Mouse (Mus musculus) adrenal gland, postnatal 14 days (tissue): ENCODE data around the gene Ntn1. TPM values are rescaled to one million over a fixed set of nuclear protein-coding genes. Genes with fewer than 3 reads are reported as not detected.
A peak's percentile ranks its signal among the peaks of the same experiment; 100 is the strongest.

Experiments
- DNase-seq: peaks from one replicate; pipeline ENCODE4 v3.0.0; 2021; ENCODE audit warnings: mixed read lengths
- long read RNA-seq, 2 experiments: library from polyadenylated mRNA; stranded (forward); transcript quantifications; one replicate each; pipeline ENCODE4 v2.0.0; 2021
- total RNA-seq: library from RNA; stranded (reverse); gene quantifications from 2 replicates; pipeline ENCODE4 v1.2.3, GENCODE M21; 2021

Gene Ntn1
- total RNA-seq, result 7.5 and 8.8 TPM in 2 replicates
- long read RNA-seq, experiment 1, result 0 reads
- long read RNA-seq, experiment 2, partial matches to known transcripts, result 2 of 2 reads
- long read RNA-seq, experiment 2, other reads (novel, unspliced or antisense), result 0 of 2 reads

GRCm38 (mm10) chr11:68400727-68401219 is at the start of gene Ntn1:
TSS of gene Ntn1 (minus strand) at chr11:68400823.
- no peak for DNase-seq

GRCm38 (mm10) chr11:68448356-68448755 is 47.7 kb upstream of the Ntn1 start:
- DNase-seq, result no peak

DNA sequence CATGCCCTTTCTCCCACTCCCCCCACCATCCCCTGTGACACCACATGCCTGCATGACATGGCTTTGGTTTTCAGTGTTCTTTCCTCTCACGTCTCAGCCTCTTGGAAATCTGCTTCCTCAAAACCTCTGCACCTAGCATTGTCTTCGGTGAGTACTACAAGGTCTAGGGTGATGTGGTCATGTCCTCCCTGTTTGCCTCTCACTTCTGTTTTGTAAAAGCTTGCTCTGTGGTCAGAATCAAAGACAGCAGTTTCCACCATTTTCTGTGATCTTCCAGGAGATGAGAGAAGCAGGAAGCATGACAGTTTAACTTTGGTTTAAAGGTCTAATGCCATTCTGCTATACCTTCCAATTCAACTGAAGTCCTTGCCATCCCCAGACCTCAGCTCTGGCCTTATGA is 46.6 kb upstream of the Ntn1 start:
- DNase-seq, result no peak

GRCm38 (mm10) chr11:68446547-68446946 is 45.9 kb upstream of the Ntn1 start:
- no peak for DNase-seq

DNA sequence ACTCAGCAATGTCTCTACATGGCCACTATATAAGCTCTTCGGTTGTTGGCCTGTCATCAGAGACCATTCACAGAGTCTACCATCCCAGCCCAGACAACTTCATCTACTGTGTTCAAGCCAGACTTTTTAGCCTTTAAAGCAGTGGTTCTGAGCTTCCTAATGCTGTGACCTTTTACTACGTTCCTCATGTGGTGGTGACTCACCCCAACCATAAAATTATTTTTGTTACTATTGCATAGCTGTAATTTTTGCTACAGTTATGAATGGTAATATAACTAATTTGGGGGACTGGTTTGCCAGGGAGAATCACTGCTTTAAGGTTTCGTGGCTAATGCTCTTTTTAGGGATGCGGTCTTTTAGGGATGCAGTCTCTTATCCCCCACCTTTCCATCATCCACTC is 45.3 kb upstream of the Ntn1 start:
- no peak for DNase-seq

GRCm38 (mm10) chr11:68442983-68443638 is 42.5 kb upstream of the Ntn1 start:
- peak; percentile 49 for DNase-seq

DNA sequence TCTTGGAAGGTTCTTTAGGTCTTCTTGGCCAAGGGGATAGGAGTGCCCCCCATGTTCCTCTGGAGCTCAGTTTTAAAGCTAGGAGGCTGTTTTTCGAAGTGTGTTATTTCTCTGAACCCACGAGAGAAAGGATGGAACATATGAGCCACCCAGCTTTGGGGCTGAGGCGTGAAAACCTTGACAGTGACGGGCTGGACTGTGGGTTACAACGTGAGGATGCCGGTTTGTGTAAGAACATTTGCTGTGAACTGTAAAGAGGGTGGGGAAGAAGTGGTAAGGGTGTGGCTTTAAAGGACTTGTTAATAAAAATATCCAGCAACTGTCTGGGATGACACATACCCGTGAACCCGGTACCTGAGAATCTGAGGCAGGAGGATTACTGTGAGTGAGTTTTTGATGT is 41.7 kb upstream of the Ntn1 start:
- no peak for DNase-seq

GRCm38 (mm10) chr11:68440965-68441364 is 40.3 kb upstream of the Ntn1 start:
- no peak for DNase-seq

GRCm38 (mm10) chr11:68440100-68440499 is 39.5 kb upstream of the Ntn1 start:
- DNase-seq, result no peak

- no peak for DNase-seq
These were observed 35.8 kb upstream of the Ntn1 start for GRCm38 (mm10) chr11:68436376-68436775.

DNA sequence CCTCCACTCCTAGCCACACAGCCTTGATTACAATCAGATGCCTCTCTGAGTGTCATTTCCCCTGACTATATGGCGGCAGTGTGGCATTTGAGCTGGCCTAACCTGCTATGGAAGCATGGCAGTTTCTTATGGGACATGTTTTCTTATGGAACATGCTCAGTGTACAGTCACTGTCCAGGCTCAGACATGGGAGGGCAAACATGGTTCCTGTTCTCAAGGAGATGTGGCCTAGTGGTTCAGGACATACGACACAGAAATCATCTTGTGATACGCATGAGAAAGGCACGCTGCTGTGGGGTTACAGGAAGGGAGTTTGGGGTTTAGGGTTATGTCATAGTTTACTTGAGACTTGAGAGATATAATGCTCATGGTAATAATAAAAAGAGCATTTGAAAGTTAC is 35.0 kb upstream of the Ntn1 start:
- no peak for DNase-seq

GRCm38 (mm10) chr11:68434697-68435096 is 34.1 kb upstream of the Ntn1 start:
- no peak for DNase-seq

DNA sequence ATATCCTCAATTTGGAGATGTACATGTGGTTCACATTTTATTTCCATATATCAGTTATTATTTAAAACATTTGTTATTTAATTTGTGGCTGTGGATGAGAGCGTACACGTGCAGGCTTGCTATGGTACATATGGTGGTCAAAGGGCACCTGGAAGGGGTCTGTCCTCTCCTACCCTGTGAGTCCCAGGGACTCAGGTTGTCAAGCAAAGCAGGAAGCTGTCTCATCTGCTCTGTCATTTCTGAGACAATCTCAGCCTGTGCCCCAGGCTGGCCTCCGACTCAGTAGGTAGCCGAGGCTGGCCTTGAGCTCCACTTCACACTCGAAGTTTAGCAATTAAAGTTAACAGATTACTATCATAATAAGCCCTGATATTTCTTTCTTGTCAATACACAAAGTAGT is 32.9 kb upstream of the Ntn1 start:
- DNase-seq, result no peak

- no peak for DNase-seq
These were observed 31.9 kb upstream of the Ntn1 start for GRCm38 (mm10) chr11:68432361-68433021.

DNA sequence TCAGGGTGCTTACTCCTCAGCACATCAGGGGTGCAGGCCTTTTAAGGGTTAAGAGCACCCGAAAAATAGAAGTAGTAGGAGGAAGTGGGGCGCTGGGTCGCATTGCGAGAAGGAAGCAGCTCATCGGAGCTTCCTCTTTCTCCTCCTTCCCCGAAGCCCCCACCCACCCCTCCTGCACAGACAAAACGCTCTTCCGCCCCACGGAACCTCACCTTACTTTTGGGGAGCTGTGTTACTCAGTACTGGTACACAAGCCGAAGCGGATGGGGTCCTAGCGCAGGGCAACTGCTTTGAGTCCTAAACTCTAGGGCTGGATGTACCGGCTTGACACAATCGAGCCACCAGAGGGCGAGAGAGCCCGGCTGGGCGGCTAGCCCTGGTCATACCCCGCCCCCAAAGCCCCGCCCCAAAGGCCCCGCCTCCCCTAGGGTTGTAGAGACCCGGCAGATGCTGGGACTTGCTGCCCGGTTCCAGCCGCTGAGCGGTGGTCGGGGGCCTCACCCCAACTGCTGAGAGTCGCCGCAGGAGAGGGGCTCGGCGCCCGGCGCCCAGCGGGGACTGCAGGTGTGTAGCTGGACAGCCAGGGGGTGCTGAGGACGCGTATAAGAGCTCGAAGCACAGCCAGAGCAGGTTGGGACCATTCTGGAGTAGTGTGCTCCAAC is 31.2 kb upstream of the Ntn1 start, which contains the start of gene Pik3r5:
Gene Pik3r5 (plus strand): TSS at position 423 of the 662 bp plus-strand sequence.
- peak; percentile 89 for DNase-seq

DNA sequence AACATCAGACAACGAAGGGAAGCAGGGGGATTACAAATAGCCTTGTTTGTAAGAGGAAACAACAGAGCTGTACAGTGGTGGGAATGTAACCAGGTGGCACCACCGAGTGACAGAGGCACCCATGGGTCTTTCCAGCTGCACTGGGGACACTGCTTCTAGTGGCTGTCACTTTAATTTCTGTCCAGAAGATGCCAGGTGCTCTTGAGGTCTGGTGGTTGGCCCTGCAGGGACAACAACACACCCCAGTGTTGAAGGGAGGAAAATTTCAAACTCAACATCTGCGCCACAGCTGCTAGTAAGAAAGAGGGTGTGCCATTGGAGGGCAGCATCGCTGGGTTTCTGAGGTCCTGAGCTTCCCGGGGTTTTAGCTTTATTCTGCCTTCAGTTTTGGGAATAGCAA is 30.0 kb upstream of the Ntn1 start:
- no peak for DNase-seq

GRCm38 (mm10) chr11:68427083-68427570 is 26.5 kb upstream of the Ntn1 start:
- DNase-seq, result peak; percentile 38

DNA sequence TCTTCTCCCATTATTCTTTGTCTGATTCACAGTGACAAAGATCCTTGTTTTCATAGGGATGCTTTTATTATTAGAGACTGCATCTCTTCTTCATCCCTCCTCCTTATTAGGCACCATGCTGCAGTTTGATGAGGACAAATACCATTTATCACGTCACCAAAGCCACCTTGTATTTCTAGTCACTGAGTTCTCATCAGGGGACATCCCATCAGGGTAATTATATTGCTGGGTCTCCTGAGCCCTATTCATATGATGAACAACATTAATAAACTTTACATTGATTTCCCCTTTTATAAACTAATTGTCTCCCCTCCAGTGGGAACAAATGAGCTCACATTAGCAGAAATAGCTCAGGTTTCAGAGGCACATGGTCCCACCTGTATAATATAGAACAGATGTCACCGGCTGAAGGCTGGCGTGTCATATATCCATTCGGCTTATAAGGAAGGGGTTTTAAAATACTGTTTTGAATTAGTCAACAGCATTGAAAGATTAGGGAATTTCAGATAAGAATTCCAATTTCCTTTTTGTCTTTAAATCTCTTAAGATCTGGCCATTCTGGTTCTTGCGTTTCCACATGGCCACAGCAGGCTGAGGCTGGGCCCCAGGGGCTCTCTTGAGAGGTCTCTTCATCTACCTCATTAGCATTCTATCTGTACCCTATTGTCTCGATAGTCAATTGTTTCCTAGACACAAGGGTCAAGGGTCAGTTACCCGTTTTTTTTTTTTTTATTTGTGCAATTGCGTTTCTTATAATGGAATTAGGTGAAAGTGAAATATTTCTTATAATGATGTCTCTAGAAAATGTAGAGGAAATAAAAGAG is 25.1 kb upstream of the Ntn1 start:
- no peak for DNase-seq

GRCm38 (mm10) chr11:68417831-68418230 is 17.2 kb upstream of the Ntn1 start:
- peak; percentile 58 for DNase-seq

DNA sequence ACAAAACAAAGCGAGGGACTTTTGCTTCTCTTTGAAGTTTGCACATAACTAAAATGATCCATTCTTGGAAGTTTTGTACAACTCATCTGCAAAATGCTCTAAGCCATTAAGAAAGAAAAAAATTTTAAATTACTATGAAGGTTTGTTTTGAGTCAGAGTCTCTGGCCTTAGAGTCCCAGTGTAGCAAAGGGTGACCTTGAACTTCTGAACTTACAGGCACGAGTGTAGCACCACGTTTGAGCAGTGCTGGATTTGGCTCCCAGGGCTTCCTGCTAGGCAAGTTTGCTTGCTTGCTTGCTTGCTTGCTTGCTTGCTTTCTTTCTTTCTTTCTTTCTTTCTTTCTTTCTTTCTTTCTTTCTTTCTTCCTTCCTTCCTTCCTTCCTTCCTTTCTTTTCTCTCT is 16.4 kb upstream of the Ntn1 start:
- peak; percentile 45 for DNase-seq

DNA sequence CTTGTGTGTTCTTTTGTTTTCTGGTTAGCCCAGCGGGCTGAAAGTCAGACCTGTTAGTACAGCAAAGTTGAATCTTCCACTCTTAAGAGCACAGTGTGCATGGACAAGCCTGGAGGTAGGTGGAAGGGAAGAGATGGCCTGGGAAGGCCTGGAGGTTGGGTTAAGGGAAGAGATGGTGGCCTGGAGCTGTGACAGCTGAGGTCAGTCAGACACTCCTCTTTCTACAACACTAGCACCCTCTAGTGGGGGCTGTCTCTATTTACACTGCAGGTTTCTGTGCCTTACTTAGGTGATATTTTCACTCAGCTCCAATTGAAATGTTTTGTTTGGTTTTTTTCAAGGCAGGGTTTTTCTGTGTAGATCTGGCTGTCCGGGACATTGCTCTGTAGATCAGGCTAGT is 7.5 kb upstream of the Ntn1 start:
- peak; percentile 86 for DNase-seq
